Mouse (Mus musculus): Measurements from ENCODE around the gene Traf4. TPM values are rescaled to one million over a fixed set of nuclear protein-coding genes. Genes with fewer than 3 reads are reported as not detected.
A peak's percentile ranks its signal among the peaks of the same experiment; 100 is the strongest.

Gene Traf4
- polyA plus RNA-seq, 2 experiments: 17.1 to 35.1 TPM

DNA sequence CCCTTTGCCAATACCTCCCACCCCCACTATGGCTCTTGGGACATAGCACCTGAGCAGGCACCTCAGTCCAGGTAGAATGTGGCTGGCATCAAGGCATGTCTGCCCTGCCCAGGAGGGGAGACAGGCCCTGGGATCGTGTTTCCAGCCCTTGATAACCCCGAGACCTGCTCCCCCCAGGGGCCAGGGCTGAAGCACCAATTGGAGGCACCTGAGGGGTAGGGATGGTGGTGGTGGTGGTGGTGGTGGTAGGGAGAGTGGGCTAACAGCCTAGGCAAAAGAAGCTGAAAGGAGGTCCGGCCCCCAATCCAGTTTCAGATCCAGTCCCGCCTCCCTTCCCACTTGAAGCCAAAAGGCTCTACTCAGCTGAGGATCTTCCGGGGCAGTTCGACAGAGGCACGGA lies 5.8 kb downstream of the Traf4 start:
- Histone ChIP-seq H3K27ac (no peak overlapping the region), H3K4me1 (replicated peaks; ENCODE audit: control insufficient read depth in 2 of 2, insufficient read depth in 2 of 2, low read length in 1 of 2) (peaks cover 6 to 9% of the 10 kb centered on the region in 2 experiments), H3K4me3 (ENCODE audit: insufficient read depth in 1 of 2, low read depth in 2 of 2, low read length in 2 of 2) (no peak overlapping the region), H3K9me3 (ENCODE audit: control insufficient read depth, low read length) (no peaks in the 10 kb centered on the region), H3K4me2 (ENCODE audit: low read depth) (no peak overlapping the region), H3K36me3 (replicated peaks; ENCODE audit: control insufficient read depth, insufficient read depth, low read depth) (peaks cover 36% of the 10 kb centered on the region), H3K27me3 (ENCODE audit: control insufficient read depth, insufficient read depth, low read length) (no peaks in the 10 kb centered on the region), H3K9ac (replicated peaks) (no peak overlapping the region)
- 87% methylated on average over 7 of the region's 7 CpGs for WGBS (ENCODE audit: insufficient replicate concordance)
- ATAC-seq (ENCODE audit: insufficient read depth) (no peak), DNase-seq (ENCODE audit: low read depth in 3 of 3, low spot score in 3 of 3) (no peak)
- no peak for TF ChIP-seq CTCF (IDR thresholded peaks at IDR 0.05; ENCODE audit: low read depth)
- no peak for TF ChIP-seq EP300 (IDR thresholded peaks at IDR 0.05; ENCODE audit: low read depth)

DNA sequence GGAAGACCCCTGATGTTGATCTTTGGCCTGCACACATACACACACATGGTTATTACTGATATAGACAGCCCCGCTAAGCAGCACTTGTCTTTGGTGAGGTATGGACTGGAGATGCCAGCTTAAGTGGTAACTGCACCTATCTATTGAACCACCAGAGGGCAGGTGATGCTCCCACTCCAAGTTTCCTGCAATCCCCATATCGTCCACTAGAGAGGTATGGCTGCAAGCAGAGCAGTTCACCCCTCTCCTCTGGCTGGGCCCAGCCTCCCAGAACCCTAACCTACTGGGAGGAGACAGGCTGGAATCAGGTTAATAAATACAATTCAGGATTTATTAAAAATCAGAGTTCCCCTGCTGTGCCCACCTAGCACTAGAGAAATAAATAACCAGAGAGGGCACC lies 6.3 kb downstream of the Traf4 start:
- DNase-seq (ENCODE audit: low read depth in 3 of 3, low spot score in 3 of 3) (peak; percentile 81 to 83 (median 82)), ATAC-seq (ENCODE audit: insufficient read depth) (peak; percentile 72)
- Histone ChIP-seq H3K27me3 (ENCODE audit: control insufficient read depth, insufficient read depth, low read length) (no peaks in the 10 kb centered on the region), H3K9ac (replicated peaks) (no peak overlapping the region), H3K4me1 (replicated peaks; ENCODE audit: control insufficient read depth in 2 of 2, insufficient read depth in 2 of 2, low read length in 1 of 2) (peaks cover 6 to 9% of the 10 kb centered on the region in 2 experiments), H3K4me2 (ENCODE audit: low read depth) (no peak overlapping the region), H3K36me3 (replicated peaks; ENCODE audit: control insufficient read depth, insufficient read depth, low read depth) (peaks cover 36% of the 10 kb centered on the region), H3K27ac (no peak overlapping the region), H3K9me3 (ENCODE audit: control insufficient read depth, low read length) (no peaks in the 10 kb centered on the region), H3K4me3 (ENCODE audit: insufficient read depth in 1 of 2, low read depth in 2 of 2, low read length in 2 of 2) (no peak overlapping the region)
- WGBS (ENCODE audit: insufficient replicate concordance): 14% methylated on average over 2 of the region's 2 CpGs
- TF ChIP-seq CTCF (IDR thresholded peaks at IDR 0.05; ENCODE audit: low read depth) (peak; percentile 100), EP300 (IDR thresholded peaks at IDR 0.05; ENCODE audit: low read depth) (no peak)

DNA sequence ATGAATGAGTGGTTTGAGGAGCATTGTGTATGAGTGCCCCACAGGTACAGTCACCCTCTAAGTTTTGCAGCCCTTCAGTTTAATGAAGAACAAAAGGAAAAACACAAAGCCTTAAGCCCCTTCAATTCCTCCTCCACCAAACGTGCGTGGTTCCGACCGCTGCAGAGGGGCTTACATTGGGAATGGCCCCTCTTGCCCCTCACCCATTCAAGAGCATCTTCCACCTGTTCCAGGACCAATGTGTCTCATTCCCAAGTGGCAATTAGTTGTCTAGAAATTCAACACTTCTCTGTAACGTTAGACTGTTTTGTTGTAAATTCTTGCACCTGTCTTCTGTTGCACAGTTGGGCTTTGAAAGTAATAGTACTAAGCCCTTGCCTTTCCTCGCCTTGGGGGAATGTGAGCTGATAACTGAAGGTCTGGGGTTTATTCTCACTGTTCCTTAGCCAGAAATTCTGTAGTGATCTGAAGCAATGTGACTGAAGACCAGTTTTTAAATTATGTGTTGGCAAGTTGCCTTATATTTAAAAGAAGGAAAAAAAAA lies 9.2 kb downstream of the Traf4 start:
- Histone ChIP-seq H3K27ac (no peak overlapping the region), H3K4me2 (ENCODE audit: low read depth) (no peak overlapping the region), H3K4me1 (replicated peaks; ENCODE audit: control insufficient read depth in 2 of 2, insufficient read depth in 2 of 2, low read length in 1 of 2) (no peaks in the 10 kb centered on the region), H3K9ac (replicated peaks) (no peak overlapping the region), H3K27me3 (ENCODE audit: control insufficient read depth, insufficient read depth, low read length) (no peaks in the 10 kb centered on the region), H3K36me3 (replicated peaks; ENCODE audit: control insufficient read depth, insufficient read depth, low read depth) (peaks cover 31% of the 10 kb centered on the region), H3K9me3 (ENCODE audit: control insufficient read depth, low read length) (no peaks in the 10 kb centered on the region), H3K4me3 (ENCODE audit: insufficient read depth in 1 of 2, low read depth in 2 of 2, low read length in 2 of 2) (no peak overlapping the region)
- TF ChIP-seq CTCF (IDR thresholded peaks at IDR 0.05; ENCODE audit: low read depth): no peak
- TF ChIP-seq EP300 (IDR thresholded peaks at IDR 0.05; ENCODE audit: low read depth): no peak
- ATAC-seq (ENCODE audit: insufficient read depth): no peak
- 82% methylated on average over 6 of the region's 6 CpGs for WGBS (ENCODE audit: insufficient replicate concordance)
- no peak for DNase-seq (ENCODE audit: low read depth in 3 of 3, low spot score in 3 of 3)

GRCm38 (mm10) chr11:78155674-78156073 lies 9.7 kb downstream of the Traf4 start:
- TF ChIP-seq EP300 (IDR thresholded peaks at IDR 0.05; ENCODE audit: low read depth) (no peak), CTCF (IDR thresholded peaks at IDR 0.05; ENCODE audit: low read depth) (no peak)
- Histone ChIP-seq H3K27me3 (ENCODE audit: control insufficient read depth, insufficient read depth, low read length) (no peaks in the 10 kb centered on the region), H3K9me3 (ENCODE audit: control insufficient read depth, low read length) (no peaks in the 10 kb centered on the region), H3K36me3 (replicated peaks; ENCODE audit: control insufficient read depth, insufficient read depth, low read depth) (peaks cover 27% of the 10 kb centered on the region), H3K27ac (no peak overlapping the region), H3K4me2 (ENCODE audit: low read depth) (no peak overlapping the region), H3K9ac (replicated peaks) (no peak overlapping the region), H3K4me3 (ENCODE audit: insufficient read depth in 1 of 2, low read depth in 2 of 2, low read length in 2 of 2) (no peak overlapping the region), H3K4me1 (replicated peaks; ENCODE audit: control insufficient read depth in 2 of 2, insufficient read depth in 2 of 2, low read length in 1 of 2) (no peaks in the 10 kb centered on the region)
- ATAC-seq (ENCODE audit: insufficient read depth) (no peak), DNase-seq (ENCODE audit: low read depth in 3 of 3, low spot score in 3 of 3) (no peak)
- WGBS (ENCODE audit: insufficient replicate concordance): 77% methylated on average over 5 of the region's 5 CpGs

DNA sequence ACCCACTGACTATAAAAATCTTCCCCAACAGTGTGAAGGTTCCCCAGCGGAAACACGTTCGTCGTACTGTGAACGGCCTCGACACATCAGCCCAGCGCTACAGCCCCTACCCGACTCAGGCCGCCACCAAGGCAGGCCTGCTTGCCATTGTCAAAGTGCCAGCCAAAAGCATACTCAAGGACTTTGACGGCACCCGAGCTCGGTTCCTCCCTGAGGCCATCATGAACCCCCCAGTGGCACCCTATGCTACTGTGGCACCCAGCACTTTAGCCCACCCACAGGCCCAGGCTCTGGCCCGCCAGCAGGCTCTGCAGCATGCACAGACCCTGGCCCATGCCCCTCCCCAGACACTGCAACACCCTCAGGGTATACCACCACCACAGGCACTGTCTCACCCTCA lies 11.6 kb downstream of the Traf4 start:
- Histone ChIP-seq H3K27ac (no peak overlapping the region), H3K9ac (replicated peaks) (no peak overlapping the region), H3K4me2 (ENCODE audit: low read depth) (no peak overlapping the region), H3K4me1 (replicated peaks; ENCODE audit: control insufficient read depth in 2 of 2, insufficient read depth in 2 of 2, low read length in 1 of 2) (no peaks in the 10 kb centered on the region), H3K9me3 (ENCODE audit: control insufficient read depth, low read length) (no peaks in the 10 kb centered on the region), H3K27me3 (ENCODE audit: control insufficient read depth, insufficient read depth, low read length) (no peaks in the 10 kb centered on the region), H3K36me3 (replicated peaks; ENCODE audit: control insufficient read depth, insufficient read depth, low read depth) (peaks cover 13% of the 10 kb centered on the region), H3K4me3 (ENCODE audit: insufficient read depth in 1 of 2, low read depth in 2 of 2, low read length in 2 of 2) (no peak overlapping the region)
- 87% methylated on average over 13 of the region's 13 CpGs for WGBS (ENCODE audit: insufficient replicate concordance)
- ATAC-seq (ENCODE audit: insufficient read depth): 0 out of 2 replicates have a peak, but pooled peaks have one; percentile 12
- TF ChIP-seq CTCF (IDR thresholded peaks at IDR 0.05; ENCODE audit: low read depth) (no peak), EP300 (IDR thresholded peaks at IDR 0.05; ENCODE audit: low read depth) (no peak)
- DNase-seq (ENCODE audit: low read depth in 3 of 3, low spot score in 3 of 3): no peak

Data from liver, embryonic 14.5 days (tissue).